Mouse (Mus musculus) thymus, postnatal 4 days (tissue): ENCODE data around the gene Snph.
"Not testable (repeated sequence)": the region's sequence is repeated elsewhere in the genome, so short reads cannot be mapped to it uniquely, and the experiment has no call there.

Source experiments
- DNase-seq: peaks from one replicate; pipeline ENCODE4 v3.0.0; 2021

The Snph gene

DNA sequence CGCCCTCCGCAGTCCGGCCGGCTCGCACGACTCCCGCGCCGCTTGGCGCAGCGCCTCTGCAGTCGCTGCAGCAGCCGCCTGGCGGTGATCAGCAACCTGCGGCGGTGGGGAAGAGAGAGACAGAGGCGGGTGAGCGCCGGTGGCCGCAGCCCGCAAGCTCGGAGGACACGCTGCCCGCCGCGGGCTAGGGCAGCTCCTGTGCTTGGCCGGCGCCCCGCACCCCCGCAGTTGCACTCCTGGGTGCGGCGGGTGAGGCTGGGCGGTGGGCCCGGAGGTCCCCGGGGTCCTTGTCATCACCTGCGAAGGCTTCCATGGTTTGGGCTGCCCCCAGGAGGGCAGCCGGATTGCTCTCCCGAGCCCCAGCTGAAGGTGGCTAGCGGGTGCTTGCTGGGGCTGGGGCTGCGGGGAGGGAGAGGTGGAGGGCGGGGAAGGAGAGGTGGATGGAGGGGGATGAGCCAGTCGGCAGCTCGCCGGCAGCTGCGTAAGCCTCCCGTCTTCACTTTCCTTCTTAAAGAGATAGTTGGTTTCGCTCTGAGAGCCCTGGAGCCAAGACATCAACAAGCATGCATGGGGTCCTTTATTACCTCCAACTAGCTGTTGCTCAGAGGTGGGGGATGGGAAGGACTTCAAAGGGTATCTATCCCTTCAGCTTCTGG is at the start of gene Snph:
Snph (minus strand) TSS at position 435 of the 656 bp plus-strand sequence.
- DNase-seq, result peak; percentile 71

DNA sequence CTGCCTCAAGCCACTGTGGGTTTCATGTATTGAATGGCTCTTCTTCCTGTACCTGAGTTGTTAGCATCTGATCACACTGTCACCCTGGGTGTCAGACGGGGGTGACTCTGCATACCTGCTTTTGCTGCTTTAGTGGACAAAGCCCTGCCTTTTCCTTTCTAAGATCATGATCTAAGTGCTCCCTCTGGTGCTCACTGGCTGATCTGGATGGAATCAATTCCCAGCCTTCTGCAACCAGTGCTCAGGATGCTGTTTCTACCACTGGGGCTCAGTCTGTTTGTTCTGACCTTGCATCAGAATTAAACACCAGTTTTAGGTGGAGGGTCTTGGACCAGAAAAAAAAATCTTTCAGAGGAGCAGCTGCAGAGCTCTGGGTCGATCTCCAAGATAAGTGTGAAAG is 43.8 kb upstream of the Snph start:
- DNase-seq, result no peak

DNA sequence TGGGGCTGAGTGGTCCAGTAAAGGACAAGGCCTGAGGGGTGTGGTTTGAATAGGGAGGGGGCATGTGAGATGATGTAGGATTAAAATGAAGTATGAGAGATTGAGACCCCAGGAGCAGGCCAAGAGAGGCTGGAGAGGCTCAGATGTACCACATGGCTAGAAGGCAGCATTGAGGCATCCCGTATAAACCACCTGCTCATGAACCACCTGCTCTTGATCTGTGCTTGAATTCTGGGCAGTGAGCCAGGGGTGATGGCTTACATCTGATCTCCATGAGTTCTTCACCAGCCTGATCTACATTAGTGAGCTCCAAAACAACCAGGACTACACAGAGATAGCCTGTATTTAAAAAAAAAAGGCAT is 38.6 kb upstream of the Snph start:
- no peak for DNase-seq

DNA sequence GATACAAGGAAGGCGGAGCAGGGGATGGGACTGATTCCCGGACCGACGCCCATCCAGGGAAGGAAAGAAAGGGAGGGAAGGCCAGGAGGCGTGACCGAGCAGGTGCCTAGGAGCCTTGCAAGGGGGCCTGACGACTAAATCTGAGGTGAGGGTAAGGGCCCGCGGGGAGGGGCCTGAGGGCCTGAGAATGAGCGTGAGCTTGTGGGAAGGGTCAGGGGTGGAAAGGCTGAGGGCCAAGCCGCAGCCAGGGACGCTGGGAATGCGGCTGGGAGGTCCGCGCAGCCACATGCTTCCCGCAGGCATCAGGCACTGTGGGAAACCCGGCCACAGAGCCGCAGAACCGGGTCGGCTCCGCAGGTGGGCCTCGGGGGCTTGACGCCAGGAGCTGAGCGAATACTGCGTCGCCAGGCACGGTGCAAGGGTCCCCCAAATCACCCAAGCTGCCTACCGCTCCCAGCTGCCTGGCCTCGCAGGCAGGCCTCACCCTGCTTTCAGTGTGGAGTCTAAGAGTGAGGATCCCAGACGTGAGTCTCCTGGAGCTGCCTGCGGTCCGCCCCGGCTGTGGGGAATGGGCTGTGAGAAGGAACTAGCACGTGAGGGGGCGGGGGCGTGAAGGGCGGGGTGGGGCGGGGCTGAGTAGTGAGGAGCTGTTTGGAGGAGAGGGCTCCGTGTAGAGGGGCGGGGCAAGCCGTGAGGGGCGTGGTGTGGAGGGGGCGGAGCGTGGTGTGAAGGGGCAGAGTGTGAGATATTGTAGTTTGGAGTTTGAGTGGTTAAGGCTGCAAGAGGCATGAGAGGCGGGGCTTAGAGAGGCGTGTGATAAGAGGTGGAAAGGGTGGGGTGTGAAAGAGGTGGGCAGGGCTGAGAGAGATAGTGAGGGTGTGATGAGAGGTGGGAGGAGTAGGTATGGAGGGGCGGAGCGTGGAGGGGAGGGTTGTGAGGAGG is 37.9 kb upstream of the Snph start:
- DNase-seq, result peak; percentile 15

DNA sequence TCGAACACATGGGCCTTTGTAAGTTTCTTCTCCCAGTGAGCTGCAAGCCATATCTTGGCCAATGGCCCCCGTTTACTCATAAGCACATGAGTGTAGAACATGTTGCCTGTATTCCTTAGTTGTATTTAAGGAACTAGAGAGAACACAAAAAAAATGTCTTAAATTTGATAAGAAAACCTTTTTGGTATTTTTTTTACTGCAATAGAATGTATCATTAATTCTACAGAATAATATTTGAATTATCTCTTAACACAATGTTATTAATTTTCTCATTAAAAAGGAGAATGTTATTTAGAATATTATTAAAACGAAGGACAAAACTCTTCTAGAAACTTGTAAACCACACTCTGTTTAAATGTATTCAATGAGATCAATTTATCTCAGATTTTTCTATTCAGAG is 36.0 kb upstream of the Snph start, which contains the start of gene Rad21l:
Rad21l (minus strand) TSS at position 101 of the 400 bp plus-strand sequence.
- DNase-seq, result no peak

DNA sequence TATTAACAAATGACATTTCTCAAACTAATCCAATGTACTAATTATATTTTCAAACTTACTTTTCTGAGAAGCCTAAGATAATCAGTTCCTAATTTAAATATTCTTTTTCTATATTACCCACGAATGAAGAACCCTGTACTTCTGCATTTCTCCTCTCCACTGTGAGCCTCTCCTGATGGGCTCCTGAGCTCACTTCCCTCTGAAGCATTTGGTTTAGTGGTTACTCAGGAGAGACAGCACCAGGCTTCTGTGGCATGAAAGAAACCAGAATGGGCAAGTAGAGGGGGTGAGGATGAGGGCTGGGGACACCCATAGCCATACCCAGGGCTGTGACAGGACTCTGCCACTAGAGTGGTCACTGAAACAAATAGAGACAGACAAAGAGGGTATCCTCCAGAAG is 19.7 kb upstream of the Snph start:
- DNase-seq, result no peak

DNA sequence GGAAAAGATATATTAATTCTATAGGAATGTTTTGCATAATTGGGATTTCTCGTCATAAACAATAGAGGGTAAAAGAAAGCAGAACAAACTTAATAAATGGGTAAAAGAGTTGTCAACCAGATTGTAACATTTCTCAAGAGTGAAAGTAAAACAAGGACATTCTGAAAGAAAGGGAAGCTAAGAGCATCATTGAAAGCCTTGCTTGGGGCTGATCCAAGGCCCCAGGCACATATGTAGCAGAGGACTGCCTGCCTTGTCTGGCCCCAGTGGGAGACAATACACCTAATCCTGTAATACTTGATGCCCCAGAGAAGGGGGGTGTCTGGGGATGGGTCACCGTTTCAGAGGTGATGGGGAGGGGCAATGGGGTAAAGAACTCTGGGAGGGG is 3.6 kb upstream of the Snph start:
- no peak for DNase-seq

- DNase-seq, result no peak
Measured at GRCm38 (mm10) chr2:151635362-151636014, 3.1 kb upstream of the Snph start.

DNA sequence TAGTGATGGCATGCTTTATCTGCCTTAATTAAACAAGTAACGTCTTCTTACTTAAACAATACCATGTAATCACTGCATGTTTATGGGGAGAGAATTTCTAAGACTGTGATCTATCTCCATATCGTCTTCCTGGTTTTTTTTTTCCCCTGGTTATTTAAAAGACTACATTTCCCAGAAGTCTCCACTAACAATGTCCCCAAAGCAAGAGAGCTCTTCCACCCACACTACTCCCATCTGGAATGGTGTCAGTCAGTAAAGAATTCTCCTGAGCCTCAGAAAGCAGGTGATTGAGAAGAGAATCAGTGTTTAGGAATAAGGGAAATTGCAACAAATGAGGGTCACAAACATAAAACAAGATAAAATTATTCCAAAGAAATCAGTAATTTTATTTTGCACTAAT is 2.5 kb upstream of the Snph start:
- DNase-seq, result no peak

DNA sequence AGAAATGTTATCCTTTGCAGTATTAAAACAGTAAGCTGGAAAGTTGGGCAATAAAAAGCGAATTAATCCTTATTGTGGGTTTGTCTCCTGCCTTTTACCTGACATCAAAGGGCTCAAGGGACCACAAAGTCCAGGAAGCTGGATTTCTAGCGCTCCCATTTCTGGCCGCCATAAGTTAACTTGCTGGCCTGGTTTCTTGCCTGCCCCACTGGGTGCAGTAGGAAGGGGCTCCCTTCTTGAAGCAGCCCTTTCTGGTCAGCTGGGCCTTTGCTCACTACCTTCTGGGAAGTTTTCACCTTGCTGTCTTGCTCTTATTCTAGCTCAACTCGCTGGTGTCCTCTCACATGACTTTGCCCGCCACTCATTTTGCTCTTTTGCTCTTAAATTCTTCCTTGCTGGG is 589 bp upstream of the Snph start:
- DNase-seq, result no peak

DNA sequence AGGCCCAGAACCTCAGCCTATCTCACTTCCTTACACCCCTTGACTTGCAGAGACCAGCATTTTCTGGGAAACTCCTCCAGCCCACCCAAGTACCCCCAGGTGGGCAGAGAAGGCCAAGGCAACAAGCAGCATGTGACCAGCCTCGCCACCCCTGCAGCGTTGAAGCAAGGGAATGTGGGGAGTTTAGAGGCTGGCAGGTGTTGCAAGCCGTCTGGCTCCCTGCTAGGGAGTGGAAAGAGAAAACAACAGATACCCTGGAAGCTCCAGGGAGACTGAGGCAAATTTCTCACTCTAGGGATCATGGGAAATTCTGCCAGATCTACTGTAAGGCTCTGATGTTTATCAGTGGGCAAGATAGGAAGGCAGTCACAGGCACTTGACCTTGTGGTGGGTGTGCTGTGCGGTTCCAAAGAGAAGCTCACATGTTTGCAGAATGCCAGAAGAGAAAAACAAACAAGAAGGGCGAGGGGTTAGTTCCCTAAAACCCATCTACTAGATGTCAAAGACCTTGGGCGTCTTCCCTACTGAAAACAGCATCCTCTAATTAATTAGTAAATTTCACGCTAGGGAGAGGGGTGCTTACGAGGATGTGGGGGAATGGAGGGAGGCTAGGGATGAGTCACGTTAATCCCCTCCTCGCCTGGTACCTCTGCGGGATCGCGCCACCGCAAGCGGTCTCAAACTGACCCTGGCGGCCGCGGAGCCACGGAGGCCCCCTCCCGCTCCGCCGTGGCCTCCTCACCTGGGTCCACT is 811 bp downstream of the Snph start:
- DNase-seq, result no peak

- DNase-seq, result no peak
Measured at GRCm38 (mm10) chr2:151629310-151629709, 3.1 kb downstream of the Snph start.

GRCm38 (mm10) chr2:151628011-151628410 is 4.4 kb downstream of the Snph start:
- no peak for DNase-seq

GRCm38 (mm10) chr2:151626296-151626695 is 6.1 kb downstream of the Snph start:
- DNase-seq, result no peak

DNA sequence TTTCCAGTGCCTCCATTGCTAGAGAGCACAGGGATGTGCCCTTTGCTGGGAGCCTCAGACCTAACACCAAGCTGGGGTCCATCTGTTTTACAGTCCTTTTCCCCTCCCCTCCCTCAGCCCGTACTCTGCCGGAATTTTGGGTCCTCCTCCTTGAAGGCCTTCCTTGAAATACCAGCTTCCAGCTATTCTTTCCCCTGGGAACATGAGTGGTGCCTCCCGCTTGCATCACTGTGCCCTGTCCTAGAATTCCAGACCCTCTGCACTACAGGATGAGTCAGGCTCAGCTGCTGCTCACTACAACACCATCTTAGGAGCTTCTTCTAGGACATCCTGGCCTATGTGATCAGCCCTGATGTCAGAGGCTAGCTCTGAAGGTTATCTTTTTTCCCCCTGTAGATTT is 8.6 kb downstream of the Snph start:
- DNase-seq, result no peak

- DNase-seq, result no peak
Measured at GRCm38 (mm10) chr2:151616551-151617329, 15.7 kb downstream of the Snph start.

- not testable (repeated sequence) for DNase-seq
Measured at GRCm38 (mm10) chr2:151615779-151616178, 16.6 kb downstream of the Snph start.

DNA sequence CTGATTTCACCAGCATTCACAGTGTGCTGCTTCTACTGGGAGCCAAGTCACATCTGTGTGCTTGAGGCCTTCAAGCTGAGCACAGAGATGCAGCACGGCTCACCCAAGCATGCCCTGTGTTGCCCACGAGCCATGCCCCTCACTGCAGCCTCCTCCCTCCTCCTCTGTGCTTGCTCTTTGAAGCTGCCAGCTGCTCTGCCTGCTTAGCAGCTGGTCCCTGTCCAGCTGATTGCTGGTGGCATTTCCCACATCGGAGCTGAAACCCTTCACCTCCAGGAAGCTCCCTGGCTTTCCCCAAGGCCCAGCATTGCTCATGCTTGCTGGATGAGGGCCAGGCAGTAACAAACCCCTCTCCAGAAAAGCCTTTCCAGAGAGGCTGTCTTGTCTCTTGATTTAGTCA is 22.4 kb downstream of the Snph start:
- no peak for DNase-seq

DNA sequence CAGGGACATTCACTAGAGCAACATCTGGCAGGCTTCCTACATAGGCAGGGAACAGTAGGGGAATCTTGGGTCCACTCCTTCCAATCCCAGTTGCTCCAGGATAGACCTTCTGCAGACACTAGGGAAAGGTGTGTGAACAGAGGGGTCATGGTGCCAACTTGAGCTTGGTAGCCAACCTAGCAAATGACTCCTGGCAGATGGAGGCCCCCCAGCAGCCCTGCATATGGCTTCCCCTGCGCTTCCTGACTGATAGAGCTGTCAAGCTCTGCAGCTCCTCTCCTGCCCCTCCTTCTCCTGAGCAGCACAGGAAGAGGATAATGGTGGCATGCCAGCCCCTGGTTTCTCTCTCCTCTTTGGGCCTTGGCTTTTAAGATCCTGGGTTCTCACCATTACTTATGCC is 24.0 kb downstream of the Snph start:
- no peak for DNase-seq

DNA sequence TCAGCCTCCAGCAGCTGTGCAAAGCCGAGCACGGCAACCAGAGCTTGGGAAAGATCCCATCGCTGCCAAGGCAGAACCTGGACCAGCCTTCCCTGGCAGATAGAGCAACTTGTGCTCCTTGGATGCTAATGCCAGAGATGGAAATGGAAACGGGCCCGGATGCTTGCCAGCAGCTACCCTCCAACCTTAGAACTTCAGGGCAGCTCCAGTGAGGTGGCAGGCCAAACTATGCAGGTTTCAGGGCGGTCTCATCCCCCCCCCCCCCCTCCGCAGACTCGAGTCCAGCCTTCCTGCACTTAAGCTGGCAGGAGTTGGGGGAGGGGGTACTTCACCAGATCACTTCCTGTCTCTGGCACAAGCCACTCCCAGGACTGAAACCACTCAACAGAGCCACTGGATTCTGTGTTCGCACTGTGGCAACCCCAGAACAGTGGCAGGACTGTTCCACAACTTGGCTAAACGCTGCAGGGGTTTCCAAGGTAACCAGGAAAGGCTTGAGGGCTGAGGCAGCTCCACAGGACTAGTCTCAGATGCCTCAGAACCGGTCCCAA is 26.9 kb downstream of the Snph start:
- DNase-seq, result peak; percentile 25

DNA sequence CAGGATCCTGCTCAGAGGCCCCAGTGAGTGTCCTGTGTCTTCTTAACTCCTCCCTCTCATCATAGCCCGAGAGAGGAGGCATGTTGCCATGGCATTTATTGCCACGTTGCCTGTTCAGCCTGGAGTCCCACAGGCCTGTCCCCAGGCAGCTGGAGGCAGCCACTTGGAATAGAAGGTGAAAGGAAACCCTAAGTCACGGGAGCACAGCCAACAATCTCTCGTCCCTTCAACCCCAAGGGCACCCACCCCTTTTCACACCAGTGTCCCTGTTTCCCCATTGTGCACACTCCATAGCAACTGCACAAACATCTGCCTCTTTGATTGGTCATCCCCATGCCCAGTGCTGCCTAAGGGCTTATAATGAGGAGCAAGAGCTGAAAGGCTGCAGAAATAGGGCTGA is 28.8 kb downstream of the Snph start:
- no peak for DNase-seq

DNA sequence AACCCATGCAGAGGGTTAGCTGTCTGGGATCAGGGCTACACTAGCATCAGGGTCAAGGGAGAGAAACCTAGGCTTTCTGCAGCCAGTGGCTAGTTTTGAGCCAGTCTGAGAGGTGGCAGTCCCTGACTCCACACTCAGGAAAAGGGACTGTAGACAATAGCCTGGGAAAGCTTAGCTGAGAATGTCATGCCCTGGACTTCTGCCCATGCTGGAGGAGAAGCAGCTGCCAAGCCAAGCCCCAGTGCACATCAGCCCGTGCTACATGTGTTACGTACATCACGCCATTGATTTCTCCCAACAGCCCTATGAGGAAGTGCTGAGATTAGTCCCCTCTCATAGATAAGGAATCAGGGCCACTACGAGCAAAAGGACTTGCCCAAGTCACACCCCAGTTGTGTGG is 30.3 kb downstream of the Snph start:
- no peak for DNase-seq
